Mouse (Mus musculus): Measurements from ENCODE around the gene Ggps1.

Ggps1 gene

DNA sequence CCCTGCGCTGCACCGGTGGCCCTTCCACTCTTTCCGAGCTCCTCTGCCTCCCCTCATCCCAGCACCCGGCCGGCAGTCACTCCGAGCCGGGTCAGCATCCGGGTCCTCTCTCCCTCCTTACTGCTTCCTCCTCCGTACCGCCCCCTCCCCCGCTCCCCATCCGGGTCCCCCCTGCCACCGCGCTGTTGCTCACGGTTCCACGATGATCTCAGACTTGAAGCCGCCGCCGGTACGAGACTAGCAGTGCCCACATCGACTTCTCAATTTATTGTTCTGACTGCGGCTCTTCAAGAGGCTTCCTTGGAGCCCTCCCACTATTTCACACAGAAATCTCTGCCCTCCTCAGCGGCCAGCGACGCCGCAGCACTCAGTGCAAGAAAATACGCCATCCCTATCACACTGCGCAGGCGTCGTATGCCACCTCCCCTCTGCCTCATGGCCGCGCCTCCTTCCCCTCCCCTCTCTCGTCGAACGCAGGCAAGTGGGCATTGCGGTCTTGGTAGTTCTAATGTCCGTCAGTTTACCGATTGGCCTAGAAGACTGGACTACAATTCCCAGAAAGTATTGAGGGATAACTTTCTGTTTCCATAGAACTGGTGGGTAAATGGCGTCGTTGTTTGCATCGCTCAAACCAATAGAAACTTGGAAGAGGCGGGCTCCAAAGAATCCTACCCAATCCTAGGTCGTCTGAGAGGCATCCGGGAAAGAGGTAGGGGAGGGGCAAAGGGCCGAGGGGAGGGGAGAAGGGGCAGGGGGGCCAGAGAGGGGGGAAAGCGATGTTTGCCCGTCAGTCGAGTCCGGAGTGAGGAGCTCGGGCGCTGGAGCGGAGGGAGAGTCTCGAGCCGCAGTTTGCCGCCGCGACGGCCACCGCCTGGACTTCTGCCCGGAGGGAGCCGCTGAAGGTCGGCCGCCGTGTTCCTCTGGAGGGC lies at the start of gene Ggps1, which contains the start of gene Arid4b:
Ggps1 (minus strand) TSS at position 476 of the 929 bp plus-strand sequence.
Arid4b (plus strand) TSS at position 220 of the 929 bp plus-strand sequence.
- DNase-seq: peak; percentile 94 to 97

DNA sequence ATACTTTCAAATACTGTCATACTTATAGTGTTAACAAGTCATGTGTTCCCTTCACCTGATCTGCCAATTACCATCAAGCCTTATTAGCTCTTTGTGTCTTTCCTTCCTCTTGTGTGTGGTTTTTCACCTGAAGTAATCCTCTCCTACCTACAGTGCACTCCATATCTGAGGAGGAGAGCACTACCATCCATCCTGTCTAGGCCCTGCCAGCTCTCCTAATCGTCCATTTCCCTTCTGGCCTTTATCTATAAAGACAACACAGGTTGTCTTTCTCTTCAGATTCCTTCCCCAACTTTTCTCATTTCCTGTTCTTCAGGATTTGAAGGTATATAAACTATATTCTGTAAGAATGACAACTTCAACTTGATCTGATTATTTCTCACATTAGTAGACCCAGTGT lies 47.9 kb upstream of the Ggps1 start:
- no peak for DNase-seq

DNA sequence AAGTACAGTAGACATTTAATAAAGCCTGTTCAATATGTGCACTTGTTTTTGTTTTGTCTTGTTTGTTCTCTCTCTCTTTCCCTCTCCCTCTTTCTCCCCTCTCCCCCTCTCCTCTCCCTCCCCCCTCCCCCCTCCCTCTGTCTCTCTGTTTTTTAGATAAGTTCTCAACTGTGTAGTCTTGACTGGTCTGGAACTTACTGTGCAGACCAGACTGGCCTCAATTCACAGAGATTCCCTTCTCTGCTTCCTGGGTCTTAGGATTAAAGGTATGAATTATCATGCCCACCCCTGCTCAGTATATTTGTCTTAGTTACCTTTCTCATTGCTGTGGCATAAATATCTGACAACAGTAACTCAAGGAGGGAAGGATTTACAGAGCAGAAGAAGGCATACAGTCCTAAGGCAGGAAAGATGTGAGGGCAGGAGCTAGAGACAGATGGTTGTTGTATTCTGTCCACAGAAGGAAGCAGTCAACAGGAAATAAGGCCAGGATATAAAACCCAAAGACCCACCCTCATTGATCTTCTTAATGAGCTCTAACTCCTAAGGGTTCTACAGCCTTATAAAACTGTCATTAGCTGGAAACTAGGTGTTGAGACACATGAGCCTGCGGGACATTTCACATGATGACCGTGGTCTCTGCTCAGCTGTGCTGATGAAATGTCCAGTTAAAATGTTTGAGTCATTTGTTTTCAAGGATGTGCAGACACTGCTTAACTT lies 47.0 kb upstream of the Ggps1 start:
- DNase-seq: no peak

DNA sequence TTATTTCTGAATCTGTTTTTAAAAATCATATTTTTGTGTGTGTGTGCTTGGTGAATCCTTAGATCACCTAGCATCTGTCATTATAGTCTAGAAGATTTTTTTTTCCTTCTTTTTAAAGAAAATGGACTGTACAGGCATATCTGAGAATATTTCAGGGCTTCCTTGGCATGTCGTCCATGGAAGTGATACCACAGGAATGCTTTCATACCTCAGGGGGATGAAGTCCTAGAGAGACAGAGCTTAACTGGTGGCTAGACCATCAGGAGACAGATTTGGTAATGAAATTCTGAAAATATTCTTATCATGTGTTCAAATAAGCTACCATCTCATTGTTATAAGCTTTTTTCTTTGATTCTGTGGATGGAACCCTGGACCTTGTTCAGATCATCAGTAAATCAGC lies 39.7 kb upstream of the Ggps1 start:
- DNase-seq: no peak

DNA sequence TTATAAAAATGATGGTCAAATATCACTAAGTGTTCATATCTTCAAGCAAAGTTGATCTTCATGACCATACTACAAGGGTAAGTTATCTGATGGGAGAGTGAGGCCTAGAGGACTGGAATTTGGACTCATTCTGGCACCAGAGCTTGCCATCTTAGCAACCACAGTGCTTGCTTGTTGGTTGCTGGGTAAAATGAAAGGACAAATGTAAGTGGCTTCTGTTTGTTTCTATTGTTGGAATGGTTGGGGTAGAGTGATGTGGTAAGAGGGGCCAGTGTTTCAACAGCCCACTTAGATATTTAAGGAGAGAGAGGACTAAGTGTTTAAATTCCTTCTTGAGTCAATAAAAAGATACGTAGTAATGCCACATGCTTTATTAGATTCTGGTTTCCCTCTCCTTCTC lies 25.4 kb upstream of the Ggps1 start:
- DNase-seq: no peak

GRCm38 (mm10) chr13:14075326-14075725 lies 12.0 kb upstream of the Ggps1 start:
- DNase-seq: no peak

DNA sequence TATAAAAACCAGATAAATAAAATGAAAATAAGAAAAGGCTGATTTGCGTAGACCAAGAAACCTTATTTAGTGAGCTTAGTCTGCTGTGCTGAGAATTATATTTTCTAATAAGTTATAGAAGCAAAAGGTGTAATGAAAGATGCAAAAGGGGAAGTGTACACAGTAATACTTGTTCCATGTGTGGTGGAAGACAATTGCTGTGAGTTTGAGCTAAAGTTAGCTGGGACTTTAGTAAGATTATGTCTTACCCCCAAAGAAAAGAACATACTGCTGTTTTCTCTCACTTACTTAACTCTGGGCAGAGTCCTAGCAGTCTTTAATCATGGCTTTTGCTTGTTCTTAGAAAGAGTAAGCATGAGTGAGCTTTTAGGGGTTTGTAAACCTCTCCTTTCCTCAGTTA lies 11.1 kb upstream of the Ggps1 start:
- DNase-seq: no peak

- DNase-seq: no peak
Measured at GRCm38 (mm10) chr13:14069291-14069690, 6.0 kb upstream of the Ggps1 start.

GRCm38 (mm10) chr13:14068035-14068434 lies 4.7 kb upstream of the Ggps1 start:
- no peak for DNase-seq

DNA sequence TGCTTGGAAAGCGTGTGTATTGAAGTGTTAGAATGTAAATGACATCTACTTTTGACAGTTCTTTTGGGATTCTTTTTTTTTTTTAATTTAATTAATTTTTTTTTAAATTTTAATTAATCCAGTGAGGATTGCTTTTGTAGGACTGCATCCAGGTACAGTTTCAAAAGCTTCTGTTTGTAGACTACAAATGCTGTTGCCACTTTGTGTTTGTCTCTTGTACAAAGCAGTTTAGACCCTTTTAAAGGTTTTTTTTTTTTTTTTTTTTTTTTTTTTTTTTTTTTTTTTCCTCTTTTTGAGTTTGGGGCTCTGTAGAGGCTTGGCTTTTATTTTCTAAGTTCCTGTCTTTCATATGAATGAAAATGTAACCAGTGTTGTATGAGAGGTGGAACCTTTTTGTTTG lies 2.4 kb upstream of the Ggps1 start:
- DNase-seq: no peak

DNA sequence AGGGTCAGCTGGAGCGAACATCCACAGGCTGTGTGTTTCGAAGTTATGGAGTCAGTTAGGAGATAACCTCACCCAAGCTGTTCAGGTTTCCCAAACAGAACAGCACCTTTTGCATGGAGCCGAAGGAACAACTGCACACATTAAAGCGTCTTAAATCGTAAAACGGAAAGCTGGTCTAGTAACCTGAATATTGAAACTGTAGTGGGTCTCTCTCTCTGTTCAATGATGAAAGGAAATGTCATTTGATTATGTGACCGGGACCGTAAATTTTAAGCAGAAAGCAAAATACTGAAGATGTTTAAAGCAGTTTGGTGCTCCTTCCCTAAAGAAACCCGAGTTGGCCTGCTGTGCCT lies 1.7 kb upstream of the Ggps1 start:
- no peak for DNase-seq

DNA sequence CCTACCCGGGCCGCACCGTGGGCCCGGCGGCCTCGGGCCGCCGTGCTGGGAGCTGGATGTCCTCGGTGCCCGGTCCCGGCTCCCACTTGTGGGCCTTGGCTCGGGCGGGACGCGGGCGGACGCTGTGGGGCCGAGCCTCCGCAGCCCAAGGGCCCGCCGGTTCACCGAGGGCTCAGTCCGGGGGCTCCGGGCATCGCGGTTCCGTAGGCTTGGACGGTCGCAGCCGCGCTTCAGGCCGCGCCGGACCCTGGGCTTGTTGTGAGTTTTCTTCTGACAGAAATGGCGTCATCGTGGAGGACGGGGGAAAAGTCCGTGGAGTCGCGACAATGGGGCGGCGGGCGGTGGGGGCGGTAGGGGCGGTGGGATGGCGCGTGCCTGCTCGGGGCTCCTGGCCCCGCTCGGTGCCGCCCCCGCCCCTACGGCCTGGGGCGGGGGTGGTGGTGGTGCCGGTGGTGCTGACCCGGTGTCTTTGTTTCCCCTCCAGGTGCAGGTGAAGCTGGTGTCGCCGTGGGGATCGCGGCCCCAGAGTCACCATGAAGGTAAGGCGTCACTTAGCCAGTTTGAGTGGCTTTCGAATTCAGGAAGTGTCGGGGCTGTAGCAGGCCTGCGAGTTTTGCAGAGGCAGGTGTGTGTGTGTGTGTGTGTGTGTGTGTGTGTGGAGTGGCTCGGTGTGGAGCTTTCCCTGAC lies 1.2 kb upstream of the Ggps1 start:
- peak; percentile 44 to 57 for DNase-seq

GRCm38 (mm10) chr13:14063942-14064271 lies 619 bp upstream of the Ggps1 start:
- no peak for DNase-seq

DNA sequence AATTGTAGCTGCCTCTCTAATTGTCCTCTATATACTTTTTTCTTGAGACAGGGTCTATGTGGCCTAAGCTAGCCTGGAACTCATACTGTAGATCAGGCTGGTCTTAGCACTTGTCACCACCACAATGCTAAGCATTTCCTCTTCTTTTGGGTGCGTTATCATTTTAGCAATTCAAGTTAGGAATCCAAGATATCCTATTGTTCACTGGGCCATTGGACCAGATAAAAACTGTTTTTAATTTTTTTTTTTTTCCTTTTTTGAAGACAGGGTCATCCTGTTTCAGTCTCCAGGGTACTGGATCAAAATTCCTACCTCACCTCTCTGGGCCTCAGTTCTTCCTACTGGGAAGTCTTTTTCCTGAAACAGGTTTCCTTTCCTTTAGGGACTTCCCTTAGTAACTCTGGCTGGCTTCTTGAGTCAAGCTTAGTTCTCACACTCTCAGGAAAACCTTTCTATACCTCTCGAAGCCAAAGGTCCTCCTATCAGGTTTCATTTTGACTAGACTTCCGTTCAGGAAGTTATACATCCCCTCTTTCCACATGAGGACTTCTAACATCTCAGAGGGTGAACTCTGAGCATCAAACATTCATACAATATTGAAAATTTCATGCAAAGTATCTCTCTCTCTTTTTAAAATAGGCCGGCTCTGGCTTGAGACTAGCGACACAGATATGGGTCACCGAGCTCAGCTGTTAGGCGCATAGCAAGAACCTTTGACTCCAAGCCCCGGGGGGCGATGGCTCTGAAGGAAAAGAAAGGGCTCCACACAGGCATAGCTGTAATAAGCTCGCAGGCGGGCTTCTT lies 877 bp downstream of the Ggps1 start:
- DNase-seq: no peak

DNA sequence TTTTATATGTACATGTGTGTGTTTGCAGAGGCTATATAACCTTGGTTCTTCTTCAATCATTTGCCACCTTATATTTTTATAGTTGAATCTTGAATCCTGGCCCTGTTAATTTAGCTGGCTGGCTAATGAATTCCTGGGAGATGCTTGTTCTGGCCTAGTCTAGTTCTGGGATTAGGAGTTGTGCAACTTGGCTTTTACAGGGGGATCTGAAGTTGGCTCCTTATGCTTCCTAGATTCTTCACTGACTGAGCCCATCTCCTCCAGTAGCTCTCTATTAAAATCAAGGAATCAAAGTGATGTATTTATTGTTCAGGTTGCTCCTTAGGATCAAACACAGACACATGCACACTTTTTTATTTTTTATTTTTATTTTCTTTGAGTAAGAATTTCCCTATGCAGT lies 3.7 kb downstream of the Ggps1 start:
- no peak for DNase-seq

DNA sequence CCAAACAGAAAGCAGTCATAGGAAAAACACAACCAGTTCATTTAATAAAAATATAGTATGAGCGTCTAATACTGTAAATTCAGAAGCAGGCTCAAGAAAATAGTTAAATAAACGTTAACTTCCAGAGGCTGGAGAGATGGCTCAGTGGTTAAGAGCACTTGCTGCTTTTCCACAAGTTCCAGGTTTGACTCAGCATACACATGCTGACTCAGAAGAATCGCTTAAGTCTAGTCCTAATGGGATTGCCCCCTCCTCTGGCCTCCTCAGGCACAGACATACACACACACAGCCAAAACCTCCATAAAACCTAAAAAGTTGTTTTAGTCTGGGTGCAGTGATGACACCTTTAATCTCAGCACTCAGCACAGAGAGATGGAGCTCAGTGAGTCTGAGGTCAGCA lies 6.5 kb downstream of the Ggps1 start:
- no peak for DNase-seq

DNA sequence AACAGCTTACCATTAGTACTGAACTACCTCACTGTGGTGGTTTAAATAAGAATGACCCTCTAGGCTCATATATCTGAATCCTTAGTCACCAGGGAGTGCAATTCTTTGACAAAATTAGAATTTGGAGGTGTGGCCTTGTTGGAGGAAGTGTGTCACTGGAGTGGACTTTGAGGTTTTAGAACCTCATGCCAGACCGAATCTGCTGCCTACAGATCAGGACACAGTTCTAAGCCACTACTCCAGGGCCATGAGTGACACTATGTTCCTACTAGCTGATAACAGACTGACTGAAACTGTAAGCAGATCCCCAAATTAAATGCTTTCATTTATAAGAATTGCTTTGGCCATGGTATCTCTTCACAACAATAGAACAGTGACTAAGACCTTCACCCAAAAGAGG lies 13.4 kb downstream of the Ggps1 start:
- no peak for DNase-seq

- no peak for DNase-seq
Measured at GRCm38 (mm10) chr13:14044521-14044920, 18.8 kb downstream of the Ggps1 start.

DNA sequence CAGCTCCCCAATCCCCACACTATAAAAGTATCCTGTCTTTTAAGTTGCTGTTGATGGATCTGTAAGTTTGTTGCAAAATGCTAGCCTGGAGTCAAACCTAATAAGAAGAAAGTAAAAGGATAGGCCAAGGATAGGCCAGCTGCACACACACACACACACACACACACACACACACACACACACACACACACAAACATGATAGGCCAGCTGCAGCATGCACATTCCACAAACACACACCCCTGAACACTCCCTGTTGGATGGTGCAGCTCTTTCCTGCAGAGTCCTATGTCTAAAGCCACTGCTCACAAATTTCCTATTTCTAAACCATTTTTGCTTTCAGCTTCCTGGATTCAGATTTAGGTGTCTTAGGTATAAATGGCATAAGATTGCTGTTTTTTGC lies 19.4 kb downstream of the Ggps1 start:
- DNase-seq: no peak

DNA sequence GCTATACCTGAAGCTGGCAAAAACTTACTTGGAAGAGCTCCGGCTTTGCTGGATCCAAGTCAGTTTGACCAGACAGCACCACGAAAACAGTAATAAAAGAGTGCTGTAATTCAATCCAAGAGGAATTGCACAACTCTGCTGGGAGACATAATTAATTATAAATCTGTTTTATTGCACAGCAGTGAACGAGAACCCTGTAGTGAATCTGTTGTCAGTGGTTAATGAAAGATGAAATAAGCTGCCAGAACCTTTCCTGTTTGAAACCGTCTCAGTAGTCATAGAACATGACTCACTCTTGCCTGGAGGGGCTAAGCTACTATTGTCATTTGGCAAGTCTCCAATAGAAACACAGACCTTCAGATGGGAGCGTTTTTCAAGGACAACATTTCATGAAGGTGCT lies 23.1 kb downstream of the Ggps1 start:
- DNase-seq: no peak

DNA sequence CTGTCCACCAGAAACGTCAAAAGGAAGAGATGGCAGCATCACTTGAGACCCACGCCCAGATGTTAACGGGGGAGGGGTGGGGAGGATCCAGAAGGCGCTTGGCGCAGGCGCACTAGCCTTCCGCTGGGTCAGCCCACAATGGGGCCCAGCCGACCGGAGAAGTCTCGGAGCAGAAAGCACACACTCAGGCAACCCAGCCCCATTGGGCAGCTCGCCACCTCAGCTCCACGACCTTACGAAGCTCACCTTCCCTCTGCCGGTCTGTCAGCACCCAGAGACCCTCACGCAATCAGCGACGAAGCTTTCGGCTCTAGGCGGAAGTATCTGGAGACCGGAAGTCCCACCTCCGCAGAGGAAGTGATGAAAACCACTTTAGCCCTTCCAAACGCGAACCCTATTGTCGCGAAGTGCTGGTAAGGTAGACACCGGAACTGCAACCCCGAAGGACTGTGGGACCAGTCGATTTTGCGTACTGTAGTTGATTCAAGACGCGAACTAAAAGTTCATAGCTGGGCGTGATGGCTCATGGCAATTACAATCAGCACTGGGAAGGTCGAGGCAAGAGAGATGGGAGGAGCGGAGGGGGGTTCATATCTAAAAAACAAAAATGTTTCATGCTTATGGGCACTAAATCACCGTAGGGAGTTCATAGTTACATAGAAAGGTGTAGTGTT lies 23.9 kb downstream of the Ggps1 start, which contains the start of gene Tbce:
Tbce (minus strand) TSS at position 347 of the 674 bp plus-strand sequence.
- peak; percentile 78 to 86 for DNase-seq

DNA sequence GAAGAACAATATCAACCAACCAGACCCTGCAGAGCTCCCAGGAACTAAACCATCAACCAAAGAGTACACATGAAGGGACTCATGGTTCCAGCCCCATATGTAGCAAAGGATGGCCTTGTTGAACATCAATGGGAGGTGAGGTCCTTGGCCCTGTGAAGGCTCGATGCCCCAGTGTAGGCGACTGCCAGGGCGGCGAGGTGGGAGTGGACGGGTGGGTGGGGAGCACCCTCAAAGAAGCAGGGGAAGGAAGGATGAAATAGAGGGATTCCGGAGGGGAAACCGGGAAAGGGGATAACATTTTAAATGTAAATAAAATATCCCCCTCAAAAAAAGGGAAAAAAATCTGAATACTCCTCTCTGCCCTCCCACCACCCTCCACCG lies 24.4 kb downstream of the Ggps1 start:
- DNase-seq: no peak
